Mouse (Mus musculus) ovary, postnatal 36 days (tissue): ENCODE data around the gene Chd3.

Experiments
- DNase-seq: peaks from one replicate; pipeline ENCODE4 v3.0.0; 2022; ENCODE audit warnings: low spot score, mixed read lengths

Chd3 gene

DNA sequence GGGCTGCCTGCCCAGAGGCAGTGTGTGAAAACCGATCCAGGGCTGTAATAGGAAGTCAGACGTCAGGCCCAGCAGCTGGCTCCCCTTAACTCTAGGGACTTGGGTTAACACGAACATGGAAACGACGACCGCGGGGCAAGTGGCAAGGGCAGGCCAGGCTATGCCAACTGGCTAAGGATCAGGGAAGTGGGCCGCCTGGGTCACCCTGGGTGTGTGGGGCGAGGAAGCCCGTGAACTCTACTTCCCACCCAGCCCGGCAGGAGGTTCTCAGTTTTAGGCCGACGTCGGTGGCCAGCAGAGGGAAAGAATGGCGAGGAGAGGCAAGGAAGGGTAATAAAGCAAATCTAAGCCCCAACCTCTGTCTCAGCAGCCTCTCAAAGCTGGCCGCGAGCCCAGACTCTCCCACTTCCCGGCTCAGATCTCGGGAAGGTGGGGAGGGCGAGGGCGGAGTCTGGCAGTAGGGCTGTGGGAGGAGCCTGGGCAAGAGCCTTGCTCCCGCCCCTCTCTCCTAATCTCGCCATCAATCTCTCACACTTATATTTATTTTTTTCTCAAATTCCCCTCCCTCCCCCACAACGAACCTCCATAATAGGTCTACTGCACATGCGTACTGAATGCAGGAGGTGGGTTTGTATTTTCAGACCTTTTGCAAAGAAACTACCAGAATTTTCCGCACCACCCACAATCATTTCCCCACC is 2.9 kb downstream of the Chd3 start:
- DNase-seq, result peak; percentile 97

GRCm38 (mm10) chr11:69365722-69366121 is 3.5 kb downstream of the Chd3 start:
- DNase-seq, result no peak

DNA sequence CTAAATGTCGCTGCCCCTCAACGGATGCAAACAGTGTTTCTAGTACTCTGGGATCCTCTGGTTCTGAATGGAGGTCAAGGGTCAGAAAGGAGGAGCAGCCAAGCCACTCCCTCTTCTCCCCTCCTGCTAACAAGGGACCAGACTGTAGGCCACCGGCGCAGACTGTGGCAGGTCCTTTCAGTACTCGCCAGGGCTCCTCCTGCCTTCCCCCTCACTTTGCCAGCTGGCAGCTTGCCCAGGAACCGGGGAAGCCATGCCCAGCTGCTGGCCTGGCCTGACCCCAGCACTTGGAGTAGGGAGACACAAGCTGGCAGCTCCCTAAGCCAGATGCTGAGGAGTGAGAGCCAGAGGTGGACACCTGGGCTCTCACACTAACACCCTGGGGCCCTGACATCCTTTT is 4.3 kb downstream of the Chd3 start:
- peak; percentile 97 for DNase-seq

DNA sequence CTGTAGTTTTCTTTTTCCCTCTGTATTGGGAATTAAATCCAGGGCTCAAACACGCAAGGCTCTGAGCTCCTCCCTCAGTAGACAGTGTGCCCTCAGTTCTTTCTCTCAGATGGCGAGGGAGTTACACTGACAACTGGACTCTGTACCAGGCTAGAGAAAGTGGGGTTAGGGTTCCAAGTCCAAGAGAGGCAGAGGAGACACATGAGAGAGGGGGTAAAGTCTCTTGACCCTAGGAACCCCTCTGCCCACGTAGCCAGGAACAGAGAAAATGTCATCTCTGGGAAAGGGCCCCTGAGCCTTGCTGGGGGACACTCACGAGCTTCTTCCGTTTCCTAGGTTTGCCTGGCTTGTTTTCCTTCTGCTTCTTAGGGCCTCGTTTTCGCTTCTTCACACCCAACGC is 4.8 kb downstream of the Chd3 start:
- DNase-seq, result no peak

GRCm38 (mm10) chr11:69362479-69362878 is 6.7 kb downstream of the Chd3 start:
- DNase-seq, result no peak

DNA sequence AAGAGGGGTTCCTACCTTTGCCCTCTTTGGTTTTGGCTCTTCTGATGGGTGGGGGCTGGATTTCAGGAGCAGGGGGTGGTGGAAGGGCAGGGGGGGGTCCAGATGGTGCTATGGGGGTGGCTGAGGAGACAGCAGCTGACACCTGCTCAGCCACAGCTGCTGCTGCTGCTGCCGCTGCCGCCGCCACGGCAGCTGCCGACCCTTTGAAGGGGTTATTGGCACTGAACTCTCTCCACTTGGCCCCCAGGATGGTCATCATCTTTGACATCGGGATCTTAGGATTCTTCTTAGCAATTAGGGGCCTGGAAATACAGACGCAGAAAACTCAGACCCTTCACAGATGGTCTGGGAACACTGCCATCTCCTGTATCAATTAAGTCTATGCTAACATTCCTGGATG is 7.2 kb downstream of the Chd3 start:
- DNase-seq, result no peak

GRCm38 (mm10) chr11:69357690-69358089 is 11.5 kb downstream of the Chd3 start:
- DNase-seq, result no peak

DNA sequence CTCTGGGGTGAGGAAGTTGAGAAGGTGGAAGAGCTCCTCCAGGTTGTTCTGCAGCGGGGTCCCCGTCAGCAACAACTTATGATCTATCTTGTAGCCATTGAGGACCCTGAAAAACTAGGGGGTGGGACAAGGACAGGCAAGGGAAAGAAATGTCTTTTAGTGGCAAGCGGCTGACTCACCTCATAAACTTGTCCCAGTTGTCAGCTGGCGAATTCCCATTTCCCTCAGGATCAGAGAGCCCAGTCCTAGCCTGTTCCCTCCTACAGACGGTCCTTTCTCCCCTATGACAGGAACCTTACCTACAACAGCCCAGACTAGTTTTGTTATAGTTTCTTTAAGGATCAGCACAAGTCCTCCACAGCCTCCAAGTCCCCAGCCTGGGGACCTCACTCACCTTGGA is 12.7 kb downstream of the Chd3 start:
- no peak for DNase-seq

- DNase-seq, result no peak
Measured at GRCm38 (mm10) chr11:69346441-69346840, 22.8 kb downstream of the Chd3 start.

DNA sequence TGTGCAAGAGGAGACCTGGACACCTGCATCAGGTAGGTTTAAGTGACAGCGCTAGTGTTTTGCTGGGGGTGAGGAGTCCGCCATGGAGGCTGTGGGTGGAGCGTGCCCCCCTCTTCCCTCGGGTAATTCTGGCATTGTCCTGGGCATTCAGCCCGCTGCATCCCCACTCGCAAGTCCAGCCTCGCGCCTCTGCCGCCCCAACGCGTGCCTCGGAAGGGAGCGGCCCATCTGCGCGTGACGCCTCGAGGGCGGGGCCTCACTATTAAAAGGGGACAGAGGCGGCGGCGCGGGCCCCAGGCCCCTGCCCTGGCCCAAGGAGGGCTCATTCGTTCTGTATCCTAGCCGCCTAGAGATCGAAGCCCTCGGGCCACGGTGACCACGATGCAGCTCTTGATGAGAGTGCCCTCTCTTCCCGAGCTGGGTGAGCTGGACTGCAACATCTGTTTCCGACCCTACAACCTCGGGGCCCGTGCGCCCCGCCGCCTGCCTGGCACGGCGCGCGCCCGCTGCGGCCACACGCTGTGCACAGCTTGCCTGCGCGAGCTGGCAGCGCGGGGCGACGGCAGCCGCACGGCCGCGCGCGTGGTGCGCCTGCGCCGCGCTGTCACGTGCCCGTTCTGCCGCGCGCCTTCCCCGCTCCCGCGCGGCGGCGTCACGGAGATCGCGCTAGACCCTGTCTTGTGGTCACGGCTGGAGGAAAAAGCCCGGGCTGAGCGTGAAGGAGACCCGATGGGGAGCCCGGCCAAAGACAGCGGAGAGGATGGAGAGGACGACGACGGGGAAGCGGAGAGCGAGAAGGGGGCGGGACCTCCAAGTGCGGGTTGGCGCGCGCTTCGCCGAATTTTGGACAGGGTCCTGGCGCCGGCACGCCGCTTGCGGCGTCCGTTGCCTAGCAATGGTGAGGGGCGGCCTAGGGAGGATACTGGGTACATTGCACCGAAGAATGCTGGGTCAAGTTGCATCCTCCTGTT is 28.8 kb downstream of the Chd3 start, which contains the start of gene Rnf227:
TSS of gene Rnf227 (plus strand) at position 301 of the 971 bp plus-strand sequence.
- peak; percentile 71 for DNase-seq

DNA sequence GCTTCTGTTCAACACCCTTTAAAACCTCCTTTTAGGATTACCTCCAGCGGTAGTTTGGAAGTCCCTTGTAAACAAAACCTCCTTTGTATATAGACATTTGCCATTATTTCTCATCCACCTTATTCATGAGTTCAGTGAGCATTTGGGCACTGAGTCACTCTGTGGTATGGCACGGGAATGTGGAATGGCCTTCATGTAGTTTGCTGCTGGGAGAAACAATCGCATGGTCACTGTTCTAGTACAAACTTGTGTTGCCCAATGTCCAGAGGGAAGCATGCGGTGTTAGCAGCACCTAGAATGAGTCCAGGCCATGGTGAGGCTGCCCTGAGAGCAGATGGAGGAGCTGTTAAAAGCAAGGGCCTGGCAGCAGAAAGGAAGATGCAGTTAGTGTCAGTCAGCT is 34.4 kb downstream of the Chd3 start:
- DNase-seq, result no peak

DNA sequence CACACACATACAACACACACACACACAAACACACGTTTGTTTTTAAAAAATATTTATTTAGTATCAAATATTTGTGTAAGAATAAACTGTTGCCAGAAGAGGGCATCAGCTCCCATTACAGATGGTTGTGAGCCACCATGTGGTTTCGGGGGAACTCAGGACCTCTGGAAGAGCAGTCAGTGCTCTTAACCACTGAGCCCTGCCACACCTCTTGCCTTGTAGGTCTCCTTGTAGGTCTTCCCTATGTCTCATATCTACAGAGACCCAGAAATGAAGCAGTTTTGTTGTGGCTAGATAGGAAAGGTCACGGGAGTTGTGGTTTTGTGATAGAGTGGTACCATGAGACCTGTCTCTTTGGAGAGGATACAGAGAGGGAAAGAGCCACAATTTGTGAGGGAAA is 35.3 kb downstream of the Chd3 start:
- no peak for DNase-seq

DNA sequence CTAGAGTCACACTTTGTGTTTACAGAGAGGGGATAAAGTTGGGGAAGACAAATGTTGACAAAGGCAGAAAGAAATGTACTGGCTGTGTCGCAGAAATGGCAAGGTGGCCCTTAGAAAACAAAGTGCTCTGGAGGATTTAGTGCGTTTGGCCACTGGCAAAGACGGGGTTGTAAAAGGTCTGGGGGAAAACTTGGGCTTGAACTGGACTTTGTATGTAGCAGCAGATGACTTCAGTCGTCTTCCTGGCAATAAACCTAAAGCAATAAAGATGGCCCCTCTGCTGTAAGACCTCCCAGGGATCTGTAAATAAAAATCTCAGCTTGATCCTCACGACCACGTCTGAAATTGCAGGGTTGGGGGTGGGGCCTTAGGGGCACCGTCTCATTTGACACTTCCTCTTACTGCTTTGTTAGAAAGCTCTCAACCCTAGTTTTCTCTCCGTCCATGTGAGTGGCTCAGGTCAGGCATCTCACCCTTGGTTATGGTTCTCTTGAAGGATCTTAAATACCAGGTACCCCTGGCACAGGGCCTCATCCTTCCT is 36.4 kb downstream of the Chd3 start:
- no peak for DNase-seq

- DNase-seq, result peak; percentile 80
Measured at GRCm38 (mm10) chr11:69331929-69332405, 37.2 kb downstream of the Chd3 start.

GRCm38 (mm10) chr11:69331152-69331551 is 38.1 kb downstream of the Chd3 start:
- no peak for DNase-seq

DNA sequence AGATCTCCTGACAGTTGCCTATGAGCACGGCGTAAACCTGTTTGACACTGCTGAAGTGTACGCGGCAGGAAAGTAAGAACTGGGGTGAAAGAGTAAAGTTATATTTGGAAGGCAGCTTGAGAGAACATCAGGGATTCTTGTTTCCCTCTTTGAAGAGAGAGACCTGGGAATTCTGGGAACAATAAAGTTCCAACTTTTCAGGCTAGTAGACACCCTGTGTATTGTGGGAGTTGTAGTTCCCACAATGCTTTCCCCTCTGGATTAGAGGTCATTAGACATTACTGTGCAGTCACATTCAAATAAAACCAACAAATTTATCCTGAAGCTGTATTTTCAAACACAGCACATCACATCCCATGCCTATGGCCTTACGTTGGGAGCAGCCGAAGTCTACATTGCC is 40.7 kb downstream of the Chd3 start:
- no peak for DNase-seq

- no peak for DNase-seq
Measured at GRCm38 (mm10) chr11:69327648-69328047, 41.6 kb downstream of the Chd3 start.

DNA sequence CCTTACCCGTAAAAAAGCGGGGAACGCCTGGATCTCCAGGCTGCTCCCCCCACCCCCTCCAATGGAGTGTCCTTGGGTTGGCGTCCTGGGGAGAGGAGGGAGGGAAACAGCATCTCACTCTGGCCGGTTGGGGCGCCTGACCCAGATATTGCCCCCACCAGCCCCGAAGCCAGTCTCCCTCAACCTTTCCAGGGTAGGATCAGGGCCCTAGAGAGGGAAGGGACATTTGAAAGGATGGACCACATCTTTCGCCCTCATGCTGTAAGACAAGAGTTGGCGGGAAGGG is 42.1 kb downstream of the Chd3 start:
- DNase-seq, result no peak

- DNase-seq, result no peak
Measured at GRCm38 (mm10) chr11:69326408-69327156, 42.6 kb downstream of the Chd3 start.

GRCm38 (mm10) chr11:69325628-69326407 is 43.4 kb downstream of the Chd3 start, which contains the start of gene Kcnab3:
Gene Kcnab3, plus strand, starts transcription at chr11:69326258.
- DNase-seq, result peak; percentile 80

DNA sequence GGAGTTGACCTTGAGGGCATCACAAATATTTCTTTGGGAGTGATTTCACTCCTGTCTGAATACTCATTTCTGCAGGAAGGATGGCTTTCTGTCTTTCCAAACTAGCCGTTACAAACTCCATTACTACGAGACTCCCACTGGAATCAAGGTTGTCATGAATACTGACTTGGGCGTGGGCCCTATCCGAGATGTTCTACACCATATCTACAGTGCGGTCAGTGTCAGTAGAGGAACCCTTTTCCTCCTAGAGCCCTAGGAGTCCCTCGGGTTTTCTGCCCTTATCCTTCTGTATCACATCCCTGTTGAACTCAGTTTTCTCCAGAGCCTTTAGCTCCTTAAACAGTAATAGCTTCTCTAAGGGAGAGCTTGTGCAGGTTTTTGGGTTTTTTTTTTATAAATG is 44.5 kb downstream of the Chd3 start:
- no peak for DNase-seq
